Mouse (Mus musculus) gonadal fat pad, adult 2 months (tissue): ENCODE data around the gene Nrp1. TPM values are rescaled to one million over a fixed set of nuclear protein-coding genes. Genes with fewer than 3 reads are reported as not detected.

Source experiments
- DNase-seq: peaks from one replicate; pipeline ENCODE4 v3.0.0-alpha.2; 2012; ENCODE audit warnings: low read depth
- polyA plus RNA-seq: library from polyadenylated mRNA; depleted of rRNA; stranded (reverse); fragments of >200 nt; gene quantifications from 2 replicates; pipeline ENCODE4 v1.2.3, GENCODE M21; 2012

The Nrp1 gene
- polyA plus RNA-seq, 1 experiment = 45.7 TPM

GRCm38 (mm10) chr8:128505866-128506265 is 147.5 kb downstream of the Nrp1 start:
- DNase-seq = no peak

GRCm38 (mm10) chr8:128508723-128509122 is 150.3 kb downstream of the Nrp1 start:
- no peak for DNase-seq

GRCm38 (mm10) chr8:128511021-128511420 is 152.6 kb downstream of the Nrp1 start:
- no peak for DNase-seq

GRCm38 (mm10) chr8:128511732-128512131 is 153.3 kb downstream of the Nrp1 start:
- DNase-seq = no peak

GRCm38 (mm10) chr8:128516846-128517446 is 158.5 kb downstream of the Nrp1 start:
- DNase-seq = no peak

- no peak for DNase-seq
Observed at GRCm38 (mm10) chr8:128517546-128518102, 159.2 kb downstream of the Nrp1 start.

- no peak for DNase-seq
Observed at GRCm38 (mm10) chr8:128519366-128519765, 161.0 kb downstream of the Nrp1 start.

GRCm38 (mm10) chr8:128523825-128524224 is 165.4 kb downstream of the Nrp1 start:
- DNase-seq = no peak

- DNase-seq = no peak
Observed at GRCm38 (mm10) chr8:128525912-128526311, 167.5 kb downstream of the Nrp1 start.

GRCm38 (mm10) chr8:128528591-128529383 is 170.4 kb downstream of the Nrp1 start:
- DNase-seq = no peak

GRCm38 (mm10) chr8:128534442-128534871 is 176.1 kb downstream of the Nrp1 start:
- DNase-seq = no peak

GRCm38 (mm10) chr8:128535685-128536084 is 177.3 kb downstream of the Nrp1 start:
- DNase-seq = no peak

GRCm38 (mm10) chr8:128538378-128538777 is 180.0 kb downstream of the Nrp1 start:
- no peak for DNase-seq

GRCm38 (mm10) chr8:128541355-128542090 is 183.1 kb downstream of the Nrp1 start:
- DNase-seq = no peak

GRCm38 (mm10) chr8:128544128-128544846 is 185.9 kb downstream of the Nrp1 start:
- DNase-seq = no peak

GRCm38 (mm10) chr8:128546287-128546686 is 187.9 kb downstream of the Nrp1 start:
- no peak for DNase-seq

- no peak for DNase-seq
Observed at GRCm38 (mm10) chr8:128547361-128547760, 189.0 kb downstream of the Nrp1 start.

GRCm38 (mm10) chr8:128549738-128550137 is 191.3 kb downstream of the Nrp1 start:
- no peak for DNase-seq

- no peak for DNase-seq
Observed at GRCm38 (mm10) chr8:128551421-128552139, 193.2 kb downstream of the Nrp1 start.
